Mouse (Mus musculus) midbrain, embryonic 11.5 days (tissue): ENCODE measurements around the gene Gm27029. TPM values are rescaled to one million over a fixed set of nuclear protein-coding genes. Genes with fewer than 3 reads are reported as not detected.
"Not testable (repeated sequence)": the region's sequence is repeated elsewhere in the genome, so short reads cannot be mapped to it uniquely, and the experiment has no call there.

Source experiments
- ATAC-seq: fragments of 200-750 bp; cut with Nextera tagmentation; 2 replicates; pipeline ENCODE4 v1.8.0; 2017; ENCODE audit warnings: moderate TSS enrichment, moderate library complexity; ENCODE audit not compliant: low FRiP score
- DNase-seq: peaks from one replicate; pipeline ENCODE4 v3.0.0; 2015; ENCODE audit warnings: low spot score; ENCODE audit errors: missing footprints
- H3K27ac ChIP-seq: fragments of 300-500 bp; sonication (generic); 2 replicates; pipeline ENCODE4 v1.5.1; 2014; ENCODE audit warnings: low read depth, low read length
- H3K27me3 ChIP-seq: fragments of 300-500 bp; sonication (generic); 2 replicates; pipeline ENCODE4 v1.6.1; 2014; ENCODE audit warnings: mild to moderate bottlenecking, low read length, moderate library complexity, mixed read lengths; ENCODE audit not compliant: control insufficient read depth, insufficient read depth
- H3K36me3 ChIP-seq: fragments of 300-500 bp; sonication (generic); 2 replicates; pipeline ENCODE4 v1.6.1; 2014; ENCODE audit warnings: mild to moderate bottlenecking, low read length, moderate library complexity, mixed read lengths; ENCODE audit not compliant: control insufficient read depth, insufficient read depth
- H3K4me1 ChIP-seq: fragments of 300-500 bp; sonication (generic); 2 replicates; pipeline ENCODE4 v1.6.1; 2014; ENCODE audit warnings: low read length; ENCODE audit not compliant: control insufficient read depth, insufficient read depth
- H3K4me2 ChIP-seq: fragments of 300-500 bp; sonication (generic); 2 replicates; pipeline ENCODE4 v1.6.1; 2014; ENCODE audit warnings: mild to moderate bottlenecking, moderate library complexity
- H3K4me3 ChIP-seq: fragments of 300-500 bp; sonication (generic); 2 replicates; pipeline ENCODE4 v1.5.1; 2014; ENCODE audit warnings: low read depth, low read length
- H3K9ac ChIP-seq: fragments of 300-500 bp; sonication (generic); 2 replicates; pipeline ENCODE4 v1.6.1; 2014; ENCODE audit warnings: low read length
- H3K9me3 ChIP-seq: fragments of 300-500 bp; sonication (generic); 2 replicates; pipeline ENCODE4 v1.6.1; 2016; ENCODE audit warnings: low read length; ENCODE audit not compliant: control insufficient read depth
- WGBS: fragments of 180-500 bp; shearing (Covaris S2); extraction: QIAGEN DNeasy Blood & Tissue Kit; methylation state at CpG from one replicate; pipeline ENCODE4 v1.1.7; 2014; 5-methylcytosine and 5-hydroxymethylcytosine counted together
- polyA plus RNA-seq: library from polyadenylated mRNA; unstranded; fragments of >200 nt; fragmentation: Nextera tagmentation; extraction: Ambion mirVana; gene quantifications from 2 replicates; pipeline ENCODE4 v1.2.1, GENCODE M21; 2014

Gm27029 gene
- polyA plus RNA-seq, 1 experiment from 2014 or later = 9.9 TPM

DNA sequence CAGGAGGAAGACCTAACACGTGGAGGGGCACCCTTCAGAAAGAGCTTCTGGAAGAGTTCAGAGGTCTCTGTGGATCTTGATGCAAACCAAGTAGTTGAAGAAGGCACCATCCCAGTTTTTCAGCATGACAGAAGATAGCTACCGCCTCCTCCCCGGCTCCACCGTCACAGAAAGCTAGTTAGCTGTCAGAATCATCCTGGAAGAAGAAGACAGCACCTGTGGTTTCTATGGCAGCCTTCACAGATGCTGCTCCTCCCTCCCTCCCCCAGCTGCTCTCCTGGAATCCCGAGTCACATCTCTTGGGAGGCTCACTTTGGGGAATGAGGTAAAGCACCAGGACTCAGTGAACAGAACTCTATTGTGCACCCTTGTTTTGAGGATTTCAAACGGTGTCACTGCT, 5.6 kb downstream of the Gm27029 start:
- Histone ChIP-seq H3K9ac (no peak overlapping the region), H3K9me3 (no peaks in the 10 kb centered on the region), H3K27ac (no peak overlapping the region), H3K4me3 (no peak overlapping the region), H3K27me3 (0 out of 2 replicates have a peak, but pooled peaks cover 4% of the 10 kb centered on the region), H3K4me2 (no peak overlapping the region), H3K36me3 (no peaks in the 10 kb centered on the region), H3K4me1 (peaks cover 6% of the 10 kb centered on the region)
- 60% methylated on average over 6 of the region's 6 CpGs for WGBS
- ATAC-seq (no peak), DNase-seq (no peak)

DNA sequence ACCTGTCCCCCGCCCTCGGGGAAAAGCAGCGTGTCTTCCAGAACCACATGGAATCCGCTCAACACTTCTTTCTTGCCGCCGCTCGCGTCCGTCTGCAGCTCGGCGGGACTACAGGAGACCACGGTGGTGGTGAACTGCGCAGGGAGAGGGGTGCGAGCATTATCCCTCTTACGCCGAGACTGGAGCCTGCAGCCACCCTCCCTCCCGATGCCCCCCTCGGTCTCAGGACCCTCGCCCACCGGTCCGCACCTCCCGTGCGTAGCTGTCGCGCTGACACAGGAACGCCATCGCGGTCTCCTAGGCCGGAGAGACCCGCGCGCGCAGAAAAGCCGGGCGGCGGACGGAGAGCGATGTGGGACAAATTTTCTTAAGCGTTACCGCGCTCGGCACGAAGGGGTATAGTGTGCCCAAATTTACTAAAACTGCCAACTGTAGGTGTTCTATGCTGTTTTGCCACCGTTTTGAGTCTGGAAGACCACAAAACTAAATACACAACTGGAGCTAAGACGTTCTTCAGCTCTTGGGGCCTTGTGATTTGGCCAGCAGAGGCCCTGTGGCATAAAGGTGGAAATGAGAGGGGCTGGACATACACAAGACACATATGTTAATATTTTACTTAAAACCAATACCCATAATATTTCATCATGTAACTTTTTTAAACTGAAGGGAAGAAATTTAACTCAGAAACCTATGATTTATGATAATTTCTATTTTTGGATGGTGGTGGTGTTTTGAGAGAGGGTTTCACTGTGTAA, 7.3 kb downstream of the Gm27029 start, which contains the start of gene Aarsd1:
Gene Aarsd1, minus strand, starts transcription at position 515 of the 755 bp plus-strand sequence.
- DNase-seq = peak; percentile 99
- under 1% methylated on average over 45 of the region's 45 CpGs for WGBS

DNA sequence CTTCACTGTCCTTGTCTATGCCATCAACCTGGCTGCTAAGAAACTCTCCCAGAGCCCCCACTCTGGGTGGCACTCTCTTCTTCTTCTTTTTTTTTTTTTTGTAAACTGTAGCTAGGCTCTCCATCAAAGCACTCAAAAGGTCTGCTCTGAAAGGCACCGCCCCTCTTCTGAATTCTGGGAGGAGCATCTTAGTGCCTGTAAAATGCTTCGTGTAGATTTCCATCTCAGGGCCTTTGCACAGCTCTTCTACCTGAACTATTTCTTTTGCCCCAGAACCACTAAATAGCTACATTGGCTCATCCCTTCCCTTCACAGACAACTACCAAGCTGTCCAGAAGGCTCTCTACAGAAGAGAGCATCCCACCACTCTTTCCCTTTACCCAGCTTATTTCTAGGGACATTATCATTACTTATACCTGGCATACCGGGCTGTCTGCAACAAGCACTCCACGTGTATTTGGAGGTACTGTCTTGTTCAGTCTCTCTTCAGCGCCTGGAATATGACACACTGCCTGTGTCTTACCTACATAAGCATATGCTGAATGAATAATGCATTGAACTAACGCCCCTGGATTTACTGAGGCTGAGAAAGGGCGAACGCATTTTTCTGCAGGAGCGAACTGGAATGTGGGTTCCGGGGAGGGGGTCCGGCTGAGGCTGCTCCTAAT, 8.0 kb downstream of the Gm27029 start:
- ATAC-seq (peak; percentile 63), DNase-seq (no peak)
- H3K9me3 ChIP-seq = no peaks in the 10 kb centered on the region
- H3K9ac ChIP-seq = peak overlapping the region; percentile 93
- H3K4me2 ChIP-seq = peak overlapping the region; percentile 85
- H3K4me3 ChIP-seq = peak overlapping the region; percentile 87
- H3K36me3 ChIP-seq = peaks cover 2% of the 10 kb centered on the region; the same call in 1 of the 2 replicates
- H3K27ac ChIP-seq = peak overlapping the region; percentile 32; the same call in 1 of the 2 replicates
- WGBS = 3% methylated on average over 11 of the region's 11 CpGs
- no peaks in the 10 kb centered on the region for H3K27me3 ChIP-seq
- H3K4me1 ChIP-seq = peaks cover 5% of the 10 kb centered on the region

More for the DNA sequence above, 7.3 kb downstream of the Gm27029 start, which contains the start of gene Aarsd1:
- Histone ChIP-seq H3K4me1 (peaks cover 5% of the 10 kb centered on the region), H3K9me3 (no peaks in the 10 kb centered on the region), H3K4me3 (peak within 1 kb of the TSS; percentile 87), H3K27me3 (no peaks in the 10 kb centered on the region), H3K9ac (peak within 1 kb of the TSS; percentile 93), H3K36me3 (no peaks in the 10 kb centered on the region), H3K27ac (peak within 1 kb of the TSS; percentile 32; the same call in 1 of the 2 replicates), H3K4me2 (peak within 1 kb of the TSS; percentile 85)
- peak; percentile 83 for ATAC-seq

DNA sequence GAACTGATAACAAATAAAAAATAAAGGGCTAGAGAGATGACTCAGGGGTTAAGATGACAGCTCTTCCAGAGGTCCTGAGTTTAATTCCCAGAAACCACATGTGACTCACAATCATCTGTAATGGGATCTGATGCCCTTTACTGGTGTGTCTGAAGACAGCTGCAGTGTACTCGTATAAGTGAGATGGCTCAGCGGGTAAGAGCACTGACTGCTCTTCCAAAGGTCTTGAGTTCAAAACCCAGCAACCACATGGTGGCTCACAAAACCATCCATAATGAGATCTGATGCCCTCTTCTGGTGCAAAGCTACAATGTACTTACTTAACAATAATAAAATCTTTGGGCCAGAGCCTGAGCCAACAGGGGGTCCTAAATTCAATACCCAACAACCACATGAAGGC, 9.3 kb downstream of the Gm27029 start:
- Histone ChIP-seq H3K36me3 (peaks cover 10% of the 10 kb centered on the region), H3K27ac (no peak overlapping the region), H3K4me2 (no peak overlapping the region), H3K9ac (no peak overlapping the region), H3K4me3 (no peak overlapping the region), H3K4me1 (peaks cover 5% of the 10 kb centered on the region), H3K9me3 (no peaks in the 10 kb centered on the region), H3K27me3 (no peaks in the 10 kb centered on the region)
- ATAC-seq = no peak
- no peak for DNase-seq
- 85% methylated on average over 2 of the region's 2 CpGs for WGBS

DNA sequence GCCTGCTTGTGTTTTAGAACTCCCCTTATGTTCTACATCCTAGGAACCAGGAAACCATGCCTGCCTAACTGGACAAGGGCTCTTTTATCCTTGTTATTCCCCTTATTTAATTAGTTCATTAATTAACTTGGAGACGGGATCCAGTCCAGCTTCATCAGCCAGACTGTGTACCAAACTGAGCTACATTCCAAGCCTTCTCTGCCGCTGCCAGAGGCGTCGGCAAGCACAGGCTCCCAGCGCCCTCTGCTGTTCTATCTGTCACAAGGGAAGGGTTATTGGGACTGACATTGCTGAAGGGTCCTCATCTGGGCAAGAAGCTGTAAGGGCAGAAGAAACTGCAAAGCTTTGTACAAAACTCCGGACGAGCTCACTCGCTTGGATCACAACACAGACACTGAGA, 29.5 kb downstream of the Gm27029 start:
- DNase-seq = peak; percentile 90
- no peaks in the 10 kb centered on the region for H3K4me1 ChIP-seq

DNA sequence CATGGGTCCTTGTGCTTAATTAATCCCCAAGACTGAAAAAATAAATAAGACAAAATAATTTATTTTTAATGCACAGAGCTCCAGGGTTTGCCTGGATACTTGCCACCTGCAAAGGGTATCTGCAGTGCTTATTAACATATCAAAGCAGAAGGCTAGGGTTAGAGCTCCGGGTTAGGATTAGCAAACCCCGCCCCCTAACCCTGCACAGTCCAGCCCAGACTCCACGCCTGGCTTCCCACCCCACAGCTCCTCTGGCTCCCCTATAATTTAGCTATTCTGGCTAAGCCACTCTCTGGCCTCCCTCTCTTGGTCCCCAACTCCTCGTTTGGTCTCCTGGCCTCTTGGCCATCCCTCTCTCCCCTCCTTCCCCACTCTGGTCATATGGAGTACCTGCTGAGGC, 42.8 kb downstream of the Gm27029 start:
- Histone ChIP-seq H3K27me3 (no peaks in the 10 kb centered on the region), H3K27ac (no peak overlapping the region), H3K4me3 (no peak overlapping the region), H3K4me1 (no peaks in the 10 kb centered on the region), H3K9ac (no peak overlapping the region), H3K4me2 (no peak overlapping the region), H3K36me3 (no peaks in the 10 kb centered on the region), H3K9me3 (no peaks in the 10 kb centered on the region)
- DNase-seq = no peak
- ATAC-seq = no peak
- WGBS = 11% methylated on average over 4 of the region's 4 CpGs

More for the DNA sequence above, 29.5 kb downstream of the Gm27029 start:
- H3K4me2 ChIP-seq = no peak overlapping the region
- 8% methylated on average over 8 of the region's 8 CpGs for WGBS
- no peaks in the 10 kb centered on the region for H3K36me3 ChIP-seq
- no peak overlapping the region for H3K27ac ChIP-seq
- no peaks in the 10 kb centered on the region for H3K9me3 ChIP-seq
- H3K27me3 ChIP-seq = no peaks in the 10 kb centered on the region
- H3K9ac ChIP-seq = no peak overlapping the region
- no peak overlapping the region for H3K4me3 ChIP-seq
- ATAC-seq = no peak

DNA sequence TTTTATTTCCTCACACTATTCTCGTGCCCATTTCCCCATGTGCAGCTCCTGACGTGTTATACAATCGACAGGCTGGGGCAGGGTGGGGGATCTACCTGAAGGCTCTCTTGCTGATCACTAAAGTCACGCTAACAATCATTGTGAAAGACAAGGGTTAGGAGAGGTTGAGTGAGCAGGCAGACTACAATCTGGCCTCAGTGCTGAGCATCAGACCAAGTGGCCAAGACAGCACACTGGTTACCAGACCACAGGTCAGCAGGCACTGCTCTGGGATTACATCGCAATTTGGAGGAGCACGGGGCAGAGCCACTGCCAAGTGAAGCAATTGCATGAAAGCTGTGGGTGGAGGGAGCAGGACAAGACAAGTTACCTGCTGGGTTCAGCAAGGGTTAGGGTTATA, 45.7 kb downstream of the Gm27029 start:
- no peaks in the 10 kb centered on the region for H3K36me3 ChIP-seq
- WGBS = 85% methylated on average over 6 of the region's 6 CpGs

DNA sequence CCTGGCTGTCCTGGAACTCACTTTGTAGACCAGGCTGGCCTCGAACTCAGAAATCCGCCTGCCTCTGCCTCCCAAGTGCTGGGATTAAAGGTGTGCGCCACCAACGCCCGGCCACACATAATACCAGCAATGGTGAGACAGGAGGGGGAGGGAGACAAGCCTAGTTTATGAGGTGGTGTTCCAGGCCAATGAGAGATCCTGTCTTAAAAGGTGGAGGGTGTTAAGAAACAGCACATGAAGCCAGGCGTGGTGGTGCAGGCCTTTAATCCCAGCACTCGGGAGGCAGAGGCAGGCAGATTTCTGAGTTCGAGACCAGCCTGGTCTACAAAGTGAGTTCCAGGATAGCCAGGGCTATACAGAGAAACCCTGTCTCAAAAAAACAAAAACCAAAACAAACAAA, 46.4 kb downstream of the Gm27029 start:
- H3K27me3 ChIP-seq, H3K4me2 ChIP-seq, H3K9ac ChIP-seq, ATAC-seq, DNase-seq, H3K27ac ChIP-seq, H3K4me3 ChIP-seq, H3K9me3 ChIP-seq, H3K4me1 ChIP-seq, H3K36me3 ChIP-seq: not testable (repeated sequence)
- 95% methylated on average over 6 of the region's 8 CpGs for WGBS

More for the DNA sequence above, 45.7 kb downstream of the Gm27029 start:
- Histone ChIP-seq H3K4me3 (no peak overlapping the region), H3K4me1 (no peaks in the 10 kb centered on the region), H3K4me2 (no peak overlapping the region), H3K27me3 (no peaks in the 10 kb centered on the region), H3K9ac (no peak overlapping the region), H3K27ac (no peak overlapping the region), H3K9me3 (no peaks in the 10 kb centered on the region)
- ATAC-seq (no peak), DNase-seq (no peak)

DNA sequence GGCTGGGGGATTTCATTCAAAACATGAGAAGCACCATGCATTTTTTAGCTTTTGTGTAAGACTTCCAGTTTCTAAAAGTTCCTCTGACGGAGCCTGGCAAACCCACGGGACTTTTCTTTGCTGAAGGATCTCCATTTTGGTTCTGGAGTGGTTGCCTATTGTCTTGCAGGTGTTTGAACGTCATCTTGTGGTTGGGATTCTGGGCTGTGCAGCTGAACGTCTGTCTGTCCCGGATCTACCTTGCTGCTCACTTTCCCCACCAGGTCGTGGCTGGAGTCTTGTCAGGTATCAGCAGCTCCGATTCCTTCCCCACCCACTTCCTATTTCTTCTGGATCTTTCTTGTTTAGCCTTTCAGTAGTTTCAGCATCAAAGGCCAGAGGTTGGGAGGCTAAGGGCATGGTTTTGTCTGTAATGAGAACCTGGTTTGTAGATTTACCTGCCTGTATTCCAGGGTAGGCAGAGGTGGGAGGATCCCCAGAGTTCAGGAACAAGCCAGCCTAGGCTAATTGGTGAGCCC, 50.1 kb downstream of the Gm27029 start:
- Histone ChIP-seq H3K4me3 (no peak overlapping the region), H3K36me3 (no peaks in the 10 kb centered on the region), H3K27ac (no peak overlapping the region), H3K9ac (no peak overlapping the region), H3K4me1 (no peaks in the 10 kb centered on the region), H3K9me3 (no peaks in the 10 kb centered on the region), H3K27me3 (no peaks in the 10 kb centered on the region), H3K4me2 (no peak overlapping the region)
- no peak for DNase-seq
- no peak for ATAC-seq
- WGBS = 73% methylated on average over 7 of the region's 7 CpGs
